Mouse (Mus musculus) inflammation-experienced regulatory T-cells, adult 16 weeks (primary cell): ENCODE measurements around the gene Tmem14c. TPM values are rescaled to one million over a fixed set of nuclear protein-coding genes. Genes with fewer than 3 reads are reported as not detected.

Experiments used
- polyA plus RNA-seq: library from polyadenylated mRNA; unstranded; fragments of 100-300 nt; shearing (Covaris generic); gene quantifications from one replicate; pipeline ENCODE4 v1.2.1, GENCODE M21; 2017

The Tmem14c gene
- polyA plus RNA-seq = 195 TPM

DNA sequence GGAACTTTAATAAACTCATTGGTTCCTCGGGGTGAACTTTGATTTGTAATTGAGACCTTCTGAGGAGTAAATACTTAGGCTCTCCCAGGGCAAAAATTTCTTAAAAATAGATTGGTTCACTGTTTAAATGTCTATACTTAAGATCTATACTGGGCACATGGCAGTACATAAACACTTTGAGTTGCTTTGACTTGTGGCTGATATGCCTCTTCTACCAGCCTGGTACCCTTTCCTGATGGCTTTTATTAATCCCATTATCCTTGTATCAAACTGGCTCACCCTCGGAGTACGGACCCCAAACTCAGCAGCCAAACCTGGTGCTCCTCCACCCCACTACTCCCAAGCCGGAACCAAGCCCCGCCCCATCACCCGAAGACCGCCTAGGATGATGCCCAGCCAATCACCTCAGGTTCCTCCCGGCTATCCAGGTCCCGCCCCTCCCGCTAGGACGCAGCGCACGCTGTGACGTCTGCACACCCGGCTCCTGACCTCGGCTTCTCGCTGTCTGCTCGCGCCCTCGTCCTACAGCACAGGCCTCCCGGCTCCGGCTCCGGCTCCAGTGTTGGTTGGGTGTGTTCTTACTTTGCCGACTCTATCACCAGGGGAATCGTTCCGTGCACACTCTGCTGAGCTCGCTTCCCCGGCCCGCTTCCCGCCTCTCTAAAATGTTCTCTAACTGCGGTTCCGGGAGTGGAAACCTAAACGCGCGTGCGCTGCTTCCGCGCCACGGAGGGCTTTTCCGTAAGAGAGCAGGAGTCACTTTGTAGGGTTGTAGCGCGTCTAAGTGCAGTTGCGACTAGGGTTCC, at the start of gene Tmem14c:
TSS of gene Tmem14c (plus strand) at position 464 of the 806 bp plus-strand sequence.

DNA sequence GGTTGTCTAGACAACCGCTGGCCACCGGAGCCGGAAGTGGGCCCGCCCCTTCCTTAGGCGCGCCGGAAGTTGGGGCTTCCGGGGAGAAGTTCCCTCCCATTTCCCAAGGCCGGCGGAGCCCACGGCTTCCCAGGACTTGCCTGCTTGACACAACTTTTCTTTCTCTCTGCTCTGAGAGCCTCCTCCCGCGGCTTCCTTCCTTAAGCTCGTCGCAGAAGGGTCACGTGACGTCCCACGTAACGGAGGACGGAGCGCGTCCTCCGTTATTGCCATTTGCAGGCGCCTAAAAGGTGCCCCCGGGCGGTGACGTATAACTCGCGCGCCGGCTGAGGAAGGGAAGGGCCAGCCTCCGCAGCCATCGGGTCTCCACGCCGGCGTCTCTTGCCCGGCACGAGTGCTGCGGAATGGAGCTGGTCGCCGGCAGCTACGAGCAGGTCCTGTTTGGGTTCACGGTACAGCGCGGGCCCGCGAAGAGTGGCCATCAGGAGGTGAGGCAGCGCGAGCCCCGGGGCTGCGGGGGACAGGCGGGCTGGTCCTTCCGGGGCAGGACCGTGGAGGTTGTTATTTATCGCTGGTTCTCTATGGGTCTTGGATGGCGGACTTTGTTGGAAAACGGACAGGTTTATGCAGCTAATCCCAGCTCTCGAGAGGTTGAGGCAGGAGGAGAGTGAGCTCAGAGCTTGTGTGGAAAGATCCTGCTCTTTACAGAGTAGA, 15.0 kb upstream of the Tmem14c start, which contains the start of gene Pak1ip1:
TSS of gene Pak1ip1 (plus strand) at position 98 of the 714 bp plus-strand sequence.

Other genes starting within 250 kb of the Tmem14c start
- gene Gcnt2, start 156.5 kb upstream of the Tmem14c start, polyA plus RNA-seq = 0.80 TPM
- gene Pak1ip1, start 15.3 kb upstream of the Tmem14c start, polyA plus RNA-seq = 104 TPM
- not detected for gene Mak, start 63.4 kb downstream of the Tmem14c start, polyA plus RNA-seq
- gene Gcm2, start 94.7 kb downstream of the Tmem14c start, polyA plus RNA-seq = not detected
- gene Sycp2l, start 98.0 kb downstream of the Tmem14c start, polyA plus RNA-seq = 0.32 TPM
- gene Elovl2, start 204.1 kb downstream of the Tmem14c start, polyA plus RNA-seq = not detected
- gene Smim13, start 233.6 kb downstream of the Tmem14c start, polyA plus RNA-seq = 2.3 TPM